Mouse (Mus musculus): ENCODE results near the gene Tmem136. TPM values are rescaled to one million over a fixed set of nuclear protein-coding genes. Genes with fewer than 3 reads are reported as not detected.

The Tmem136 gene
- polyA plus RNA-seq, 1 experiment from 2014 or later = 11.2 TPM

- Histone ChIP-seq H3K27ac (ENCODE audit: low read length) (no peak overlapping the region), H3K4me2 (ENCODE audit: low read length) (no peak overlapping the region), H3K9ac (ENCODE audit: low read depth, low read length) (no peak overlapping the region), H3K4me3 (ENCODE audit: low read depth, low read length) (no peak overlapping the region), H3K4me1 (ENCODE audit: control insufficient read depth, insufficient read depth, low read length) (0 out of 2 replicates have a peak, but pooled peaks cover 2% of the 10 kb centered on the region), H3K9me3 (replicated peaks; ENCODE audit: control insufficient read depth, low read length, poor library complexity, severe bottlenecking) (no peaks in the 10 kb centered on the region), H3K27me3 (ENCODE audit: control insufficient read depth, insufficient read depth, low read depth, low read length) (no peaks in the 10 kb centered on the region), H3K36me3 (ENCODE audit: control insufficient read depth, insufficient read depth, low read length) (no peaks in the 10 kb centered on the region)
- ATAC-seq = no peak
- 92% methylated on average over 4 of the region's 4 CpGs for WGBS
Measured at GRCm38 (mm10) chr9:43094828-43095227, 21.5 kb downstream of the Tmem136 start.

- Histone ChIP-seq H3K9ac (ENCODE audit: low read depth, low read length) (no peak overlapping the region), H3K4me3 (ENCODE audit: low read depth, low read length) (no peak overlapping the region), H3K27me3 (ENCODE audit: control insufficient read depth, insufficient read depth, low read depth, low read length) (no peaks in the 10 kb centered on the region), H3K9me3 (replicated peaks; ENCODE audit: control insufficient read depth, low read length, poor library complexity, severe bottlenecking) (no peaks in the 10 kb centered on the region), H3K4me1 (ENCODE audit: control insufficient read depth, insufficient read depth, low read length) (0 out of 2 replicates have a peak, but pooled peaks cover 2% of the 10 kb centered on the region), H3K27ac (ENCODE audit: low read length) (no peak overlapping the region), H3K36me3 (ENCODE audit: control insufficient read depth, insufficient read depth, low read length) (no peaks in the 10 kb centered on the region), H3K4me2 (ENCODE audit: low read length) (no peak overlapping the region)
- no peak for ATAC-seq
- WGBS = 71% methylated on average over 3 of the region's 3 CpGs
Measured at GRCm38 (mm10) chr9:43093803-43094202, 22.6 kb downstream of the Tmem136 start.

GRCm38 (mm10) chr9:43085686-43086285, 30.6 kb downstream of the Tmem136 start:
- Histone ChIP-seq H3K9ac (ENCODE audit: low read depth, low read length) (no peak overlapping the region), H3K4me1 (ENCODE audit: control insufficient read depth, insufficient read depth, low read length) (no peaks in the 10 kb centered on the region), H3K36me3 (ENCODE audit: control insufficient read depth, insufficient read depth, low read length) (no peaks in the 10 kb centered on the region), H3K27me3 (ENCODE audit: control insufficient read depth, insufficient read depth, low read depth, low read length) (no peaks in the 10 kb centered on the region), H3K4me3 (ENCODE audit: low read depth, low read length) (no peak overlapping the region), H3K4me2 (ENCODE audit: low read length) (no peak overlapping the region), H3K9me3 (replicated peaks; ENCODE audit: control insufficient read depth, low read length, poor library complexity, severe bottlenecking) (no peaks in the 10 kb centered on the region), H3K27ac (ENCODE audit: low read length) (no peak overlapping the region)
- WGBS = 98% methylated on average over 1 of the region's 1 CpGs
- no peak for ATAC-seq

- Histone ChIP-seq H3K9ac (ENCODE audit: low read depth, low read length) (no peak overlapping the region), H3K36me3 (ENCODE audit: control insufficient read depth, insufficient read depth, low read length) (no peaks in the 10 kb centered on the region), H3K27me3 (ENCODE audit: control insufficient read depth, insufficient read depth, low read depth, low read length) (no peaks in the 10 kb centered on the region), H3K9me3 (replicated peaks; ENCODE audit: control insufficient read depth, low read length, poor library complexity, severe bottlenecking) (no peaks in the 10 kb centered on the region), H3K4me2 (ENCODE audit: low read length) (no peak overlapping the region), H3K4me3 (ENCODE audit: low read depth, low read length) (no peak overlapping the region), H3K27ac (ENCODE audit: low read length) (no peak overlapping the region), H3K4me1 (ENCODE audit: control insufficient read depth, insufficient read depth, low read length) (0 out of 2 replicates have a peak, but pooled peaks cover 2% of the 10 kb centered on the region)
- ATAC-seq = no peak
- 80% methylated on average over 7 of the region's 7 CpGs for WGBS
Measured at GRCm38 (mm10) chr9:43084496-43085362, 31.6 kb downstream of the Tmem136 start.

GRCm38 (mm10) chr9:43083441-43084055, 32.8 kb downstream of the Tmem136 start:
- H3K27ac ChIP-seq (ENCODE audit: low read length) = no peak overlapping the region
- 0 out of 2 replicates have a peak, but pooled peaks cover 2% of the 10 kb centered on the region for H3K4me1 ChIP-seq (ENCODE audit: control insufficient read depth, insufficient read depth, low read length)
- no peaks in the 10 kb centered on the region for H3K27me3 ChIP-seq (ENCODE audit: control insufficient read depth, insufficient read depth, low read depth, low read length)
- no peak overlapping the region for H3K4me3 ChIP-seq (ENCODE audit: low read depth, low read length)
- H3K9me3 ChIP-seq (replicated peaks; ENCODE audit: control insufficient read depth, low read length, poor library complexity, severe bottlenecking) = no peaks in the 10 kb centered on the region
- ATAC-seq = no peak
- no peak overlapping the region for H3K9ac ChIP-seq (ENCODE audit: low read depth, low read length)
- WGBS = 24% methylated on average over 7 of the region's 7 CpGs
- no peak overlapping the region for H3K4me2 ChIP-seq (ENCODE audit: low read length)
- no peaks in the 10 kb centered on the region for H3K36me3 ChIP-seq (ENCODE audit: control insufficient read depth, insufficient read depth, low read length)

GRCm38 (mm10) chr9:43078711-43079110, 37.7 kb downstream of the Tmem136 start:
- H3K4me3 ChIP-seq (ENCODE audit: low read depth, low read length) = no peak overlapping the region

GRCm38 (mm10) chr9:43076163-43076562, 40.2 kb downstream of the Tmem136 start:
- H3K4me1 ChIP-seq (ENCODE audit: control insufficient read depth, insufficient read depth, low read length) = peaks cover 7% of the 10 kb centered on the region
- H3K4me3 ChIP-seq (ENCODE audit: low read depth, low read length) = no peak overlapping the region
- no peak for ATAC-seq
- no peak overlapping the region for H3K27ac ChIP-seq (ENCODE audit: low read length)
- WGBS = 72% methylated on average over 7 of the region's 7 CpGs
- H3K9ac ChIP-seq (ENCODE audit: low read depth, low read length) = no peak overlapping the region
- H3K27me3 ChIP-seq (ENCODE audit: control insufficient read depth, insufficient read depth, low read depth, low read length) = no peaks in the 10 kb centered on the region
- H3K9me3 ChIP-seq (replicated peaks; ENCODE audit: control insufficient read depth, low read length, poor library complexity, severe bottlenecking) = no peaks in the 10 kb centered on the region
- no peaks in the 10 kb centered on the region for H3K36me3 ChIP-seq (ENCODE audit: control insufficient read depth, insufficient read depth, low read length)
- H3K4me2 ChIP-seq (ENCODE audit: low read length) = no peak overlapping the region

More at GRCm38 (mm10) chr9:43078711-43079110, 37.7 kb downstream of the Tmem136 start:
- Histone ChIP-seq H3K27ac (ENCODE audit: low read length) (no peak overlapping the region), H3K4me1 (ENCODE audit: control insufficient read depth, insufficient read depth, low read length) (0 out of 2 replicates have a peak, but pooled peaks cover 2% of the 10 kb centered on the region), H3K27me3 (ENCODE audit: control insufficient read depth, insufficient read depth, low read depth, low read length) (no peaks in the 10 kb centered on the region), H3K9ac (ENCODE audit: low read depth, low read length) (no peak overlapping the region), H3K4me2 (ENCODE audit: low read length) (no peak overlapping the region), H3K9me3 (replicated peaks; ENCODE audit: control insufficient read depth, low read length, poor library complexity, severe bottlenecking) (no peaks in the 10 kb centered on the region), H3K36me3 (ENCODE audit: control insufficient read depth, insufficient read depth, low read length) (no peaks in the 10 kb centered on the region)
- WGBS = 94% methylated on average over 3 of the region's 3 CpGs
- ATAC-seq = no peak

- Histone ChIP-seq H3K9me3 (replicated peaks; ENCODE audit: control insufficient read depth, low read length, poor library complexity, severe bottlenecking) (no peaks in the 10 kb centered on the region), H3K27me3 (ENCODE audit: control insufficient read depth, insufficient read depth, low read depth, low read length) (no peaks in the 10 kb centered on the region), H3K9ac (ENCODE audit: low read depth, low read length) (no peak overlapping the region), H3K27ac (ENCODE audit: low read length) (no peak overlapping the region), H3K4me2 (ENCODE audit: low read length) (no peak overlapping the region), H3K4me3 (ENCODE audit: low read depth, low read length) (no peak overlapping the region), H3K36me3 (ENCODE audit: control insufficient read depth, insufficient read depth, low read length) (no peaks in the 10 kb centered on the region), H3K4me1 (ENCODE audit: control insufficient read depth, insufficient read depth, low read length) (peaks cover 5% of the 10 kb centered on the region)
- no peak for ATAC-seq
- WGBS = 100% methylated on average over 1 of the region's 1 CpGs
Measured at GRCm38 (mm10) chr9:43074611-43075010, 41.8 kb downstream of the Tmem136 start.
